Mouse (Mus musculus): Measurements from ENCODE around the gene Gas7.

- TF ChIP-seq GATA1 (IDR thresholded peaks at IDR 0.05; ENCODE audit: borderline replicate concordance, low read length): no peak
- TF ChIP-seq FLI1 (IDR thresholded peaks at IDR 0.05; ENCODE audit: low read length): no peak
These were observed 153.0 kb downstream of the Gas7 start for GRCm38 (mm10) chr11:67608114-67608683.

All from megakaryocyte, embryonic 14.5 days (primary cell).